ENCODE assay signal across 13 mouse cellular contexts in the genomic region with DNA sequence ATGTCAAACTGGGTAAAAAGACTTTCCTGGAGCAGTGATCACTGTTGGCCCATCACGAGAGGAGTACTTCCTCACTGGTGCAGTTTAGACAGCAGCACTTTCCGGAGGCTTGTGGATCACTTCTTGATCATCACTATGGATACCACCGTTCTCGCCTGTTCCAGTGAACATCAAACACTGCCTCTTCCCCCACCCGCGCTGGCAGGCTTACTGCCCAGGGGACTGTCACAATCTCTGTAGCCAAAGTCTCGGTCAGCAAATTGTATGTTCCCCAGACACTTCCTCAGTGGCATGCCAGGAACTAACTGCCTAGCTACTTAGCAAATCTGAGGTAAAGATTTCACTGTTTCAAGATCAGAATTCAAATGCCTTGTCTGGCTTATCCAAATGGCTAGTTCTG. TPM values are rescaled to one million over a fixed set of nuclear protein-coding genes. Genes with fewer than 3 reads are reported as not detected.
DNase-seq lines count a peak whose midpoint lies in the region.
"Had no signal": no experiment of that assay in that cellular context is flagged by ENCODE, and none has a peak within 500 bp of the region (broad histone marks: within the 10 kb centered on the region; RNA-seq: fewer than 3 reads in every experiment).

No protein-coding gene starts in this region.

- DNase-seq in gastrocnemius, postnatal 25 days: peak; percentile 43
- no peak for DNase-seq in gastrocnemius, postnatal 10 days
- peak; percentile 71 for DNase-seq in layer of hippocampus, adult 9-11 months
- DNase-seq in layer of hippocampus, postnatal 36 days: no peak
- peak; percentile 56 to 58 for DNase-seq in right cerebral cortex, postnatal 10 days (ENCODE audit: low spot score in 2 of 2)
- DNase-seq in right cerebral cortex, adult 2 months (ENCODE audit: low spot score in 2 of 2): no peak
- DNase-seq in kidney, postnatal 14 days: no peak
- DNase-seq: cerebellum, adult 9-11 months; heart, postnatal 36 days; kidney, postnatal 4 days; lung, adult 2 months; lung, postnatal 36 days; retina, postnatal 1 day had no signal

RNA-seq across cellular contexts. Expression of gene Abca1, which starts 32.9 kb away (rescaled TPM):
- total RNA-seq in gastrocnemius, postnatal 25 days (2021): 1 to 10 TPM; 4.8 to 9.4 TPM
- 10 to 100 TPM; 13.8 to 18.3 TPM for total RNA-seq in gastrocnemius, postnatal 10 days (2021)
- total RNA-seq in layer of hippocampus, postnatal 36 days (2021): 10 to 100 TPM; 21.3 to 21.4 TPM

Comparison
In these comparisons a context has a peak if more than half of its experiments do, and no peak if none do; other contexts are left out.
1. DNase-seq: peak in gastrocnemius, postnatal 25 days (single experiment), layer of hippocampus, adult 9-11 months (single experiment) and right cerebral cortex, postnatal 10 days (2 of 2); none in gastrocnemius, postnatal 10 days (single experiment), layer of hippocampus, postnatal 36 days (0 of 2), right cerebral cortex, adult 2 months (0 of 2) and kidney, postnatal 14 days (single experiment).